Mouse (Mus musculus): Measurements from ENCODE around the gene Olfr368. TPM values are rescaled to one million over a fixed set of nuclear protein-coding genes. Genes with fewer than 3 reads are reported as not detected.

Olfr368 gene
- polyA plus RNA-seq (2014; fragmentation: Illumina TruSeq; extraction: RNeasy Lipid Tissue Mini Kit (QIAGEN cat#74804); ENCODE audit: low replicate concordance): not detected

DNA sequence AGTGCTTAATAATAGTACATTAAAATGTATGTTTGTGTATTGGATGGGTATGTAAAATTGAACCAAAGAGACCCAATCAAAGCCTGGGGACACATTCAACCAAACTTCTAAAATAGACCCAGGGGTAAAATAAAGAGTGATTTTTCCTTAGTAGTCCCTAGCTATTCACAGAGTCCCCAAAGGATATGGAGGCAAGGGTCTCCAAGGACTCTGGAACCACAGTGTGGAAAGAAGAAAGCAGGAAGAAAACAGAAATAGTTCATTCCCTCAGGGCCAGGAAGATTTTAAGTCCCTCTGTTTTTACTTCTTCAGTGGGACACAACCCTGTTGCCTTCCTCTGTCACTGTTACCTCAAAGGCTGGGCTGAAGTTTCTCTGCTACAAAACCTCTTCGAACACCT lies at the start of gene Olfr368:
Olfr368 (plus strand) TSS at position 301 of the 400 bp plus-strand sequence.

DNA sequence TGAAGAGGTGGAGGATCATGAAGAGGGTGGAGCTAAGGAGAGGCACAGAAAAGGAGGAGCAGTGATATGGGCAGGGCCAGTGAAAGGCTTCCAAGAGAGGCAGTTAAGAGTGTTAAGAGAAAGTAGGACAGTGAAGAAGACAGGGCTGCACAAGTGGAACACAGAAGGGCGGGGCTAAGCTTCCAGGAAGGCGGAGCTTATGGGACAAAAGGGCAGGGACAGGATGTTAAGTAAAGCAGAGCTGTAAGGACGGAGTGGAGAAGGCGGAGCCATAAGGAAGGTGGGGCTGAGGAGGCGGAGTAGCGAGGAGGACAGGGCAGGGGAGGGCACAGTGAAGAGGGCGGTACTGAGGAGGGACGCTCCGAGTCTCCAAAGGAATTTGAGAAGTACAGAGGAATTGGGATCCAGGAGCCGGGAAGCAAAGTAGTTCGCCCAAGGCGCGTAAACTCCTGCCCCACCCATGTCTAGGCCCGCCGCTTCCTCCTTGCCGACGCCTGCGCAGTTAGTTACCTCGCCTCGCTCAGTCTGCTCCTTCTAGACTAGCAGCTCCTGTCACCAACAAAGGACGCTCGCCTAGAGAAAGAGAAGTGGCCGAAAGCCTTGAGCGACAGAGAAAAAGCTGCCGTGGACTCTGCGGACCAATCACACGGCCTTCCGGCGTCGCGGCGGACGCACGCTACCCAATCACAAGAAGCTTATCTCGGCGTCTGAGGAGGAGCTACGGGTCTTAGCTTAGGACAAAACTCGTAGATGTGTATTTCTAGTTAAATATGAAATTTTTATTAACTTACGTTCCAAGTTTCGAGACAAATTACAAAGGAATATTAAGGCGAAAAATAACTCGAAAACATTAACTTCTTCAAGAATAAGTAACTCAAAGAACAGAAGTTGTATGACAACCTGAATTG lies 32.6 kb downstream of the Olfr368 start, which contains the start of gene Pdcl:
Pdcl (minus strand) TSS at position 700 of the 908 bp plus-strand sequence.

Other genes with a start within 250 kb of the Olfr368 start
- not detected for gene Olfr361, start 237.2 kb upstream of the Olfr368 start, polyA plus RNA-seq (2014; fragmentation: Illumina TruSeq; extraction: RNeasy Lipid Tissue Mini Kit (QIAGEN cat#74804); ENCODE audit: low replicate concordance)
- gene Olfr362, start 208.6 kb upstream of the Olfr368 start, polyA plus RNA-seq (2014; fragmentation: Illumina TruSeq; extraction: RNeasy Lipid Tissue Mini Kit (QIAGEN cat#74804); ENCODE audit: low replicate concordance): not detected
- gene Olfr364-ps1, start 187.2 kb upstream of the Olfr368 start, polyA plus RNA-seq (2014; fragmentation: Illumina TruSeq; extraction: RNeasy Lipid Tissue Mini Kit (QIAGEN cat#74804); ENCODE audit: low replicate concordance): not detected
- not detected for gene Olfr365, start 138.3 kb upstream of the Olfr368 start, polyA plus RNA-seq (2014; fragmentation: Illumina TruSeq; extraction: RNeasy Lipid Tissue Mini Kit (QIAGEN cat#74804); ENCODE audit: low replicate concordance)
- not detected for gene Olfr366, start 114.9 kb upstream of the Olfr368 start, polyA plus RNA-seq (2014; fragmentation: Illumina TruSeq; extraction: RNeasy Lipid Tissue Mini Kit (QIAGEN cat#74804); ENCODE audit: low replicate concordance)
- 80.2 TPM for gene Pdcl, start 32.8 kb downstream of the Olfr368 start, polyA plus RNA-seq (2014; fragmentation: Illumina TruSeq; extraction: RNeasy Lipid Tissue Mini Kit (QIAGEN cat#74804); ENCODE audit: low replicate concordance)
- gene Rc3h2, start 96.4 kb downstream of the Olfr368 start, polyA plus RNA-seq (2014; fragmentation: Illumina TruSeq; extraction: RNeasy Lipid Tissue Mini Kit (QIAGEN cat#74804); ENCODE audit: low replicate concordance): 47.6 TPM
- gene Zbtb26, start 116.6 kb downstream of the Olfr368 start, polyA plus RNA-seq (2014; fragmentation: Illumina TruSeq; extraction: RNeasy Lipid Tissue Mini Kit (QIAGEN cat#74804); ENCODE audit: low replicate concordance): 15.1 TPM
- 64.6 TPM for gene Zbtb6, start 116.7 kb downstream of the Olfr368 start, polyA plus RNA-seq (2014; fragmentation: Illumina TruSeq; extraction: RNeasy Lipid Tissue Mini Kit (QIAGEN cat#74804); ENCODE audit: low replicate concordance)
- 24.1 TPM for gene Rabgap1, start 116.8 kb downstream of the Olfr368 start, polyA plus RNA-seq (2014; fragmentation: Illumina TruSeq; extraction: RNeasy Lipid Tissue Mini Kit (QIAGEN cat#74804); ENCODE audit: low replicate concordance)
- 0.41 TPM for gene Gpr21, start 189.8 kb downstream of the Olfr368 start, polyA plus RNA-seq (2014; fragmentation: Illumina TruSeq; extraction: RNeasy Lipid Tissue Mini Kit (QIAGEN cat#74804); ENCODE audit: low replicate concordance)